Mouse (Mus musculus): Measurements from ENCODE around the gene Oas3. TPM values are rescaled to one million over a fixed set of nuclear protein-coding genes. Genes with fewer than 3 reads are reported as not detected.
"Not testable (repeated sequence)": the region's sequence is repeated elsewhere in the genome, so short reads cannot be mapped to it uniquely, and the experiment has no call there.

The Oas3 gene
- polyA plus RNA-seq (2015; fragmentation: Nextera tagmentation; extraction: Ambion mirVana), result 0.09 and 0.11 TPM in 2 replicates

- Histone ChIP-seq H3K4me3 (ENCODE audit: low read length) (no peak within 1 kb of the TSS), H3K9ac (replicated peaks; ENCODE audit: low read length) (no peak within 1 kb of the TSS), H3K27me3 (ENCODE audit: insufficient read depth, low read length) (no peaks in the 10 kb centered on the region), H3K27ac (ENCODE audit: low read length) (no peak within 1 kb of the TSS), H3K9me3 (ENCODE audit: low read length) (no peaks in the 10 kb centered on the region), H3K4me1 (ENCODE audit: insufficient read depth, low read length) (no peaks in the 10 kb centered on the region), H3K36me3 (ENCODE audit: insufficient read depth, low read length) (no peaks in the 10 kb centered on the region), H3K4me2 (replicated peaks; ENCODE audit: low read depth, low read length) (no peak within 1 kb of the TSS)
- WGBS, result 75% methylated on average over 9 of the region's 9 CpGs
- ATAC-seq (ENCODE audit: low FRiP score, low TSS enrichment), result no peak
These were observed at the start of gene Oas3 for GRCm38 (mm10) chr5:120777478-120777877. Gene Oas3, minus strand, starts transcription at chr5:120777661.

- Histone ChIP-seq H3K27me3 (ENCODE audit: insufficient read depth, low read length) (no peaks in the 10 kb centered on the region), H3K4me1 (ENCODE audit: insufficient read depth, low read length) (no peaks in the 10 kb centered on the region), H3K4me3 (ENCODE audit: low read length) (no peak overlapping the region), H3K9me3 (ENCODE audit: low read length) (peaks cover 11% of the 10 kb centered on the region; the same call in 1 of the 2 replicates), H3K27ac (ENCODE audit: low read length) (no peak overlapping the region), H3K4me2 (replicated peaks; ENCODE audit: low read depth, low read length) (no peak overlapping the region), H3K36me3 (ENCODE audit: insufficient read depth, low read length) (no peaks in the 10 kb centered on the region), H3K9ac (replicated peaks; ENCODE audit: low read length) (no peak overlapping the region)
- no peak for ATAC-seq (ENCODE audit: low FRiP score, low TSS enrichment)
These were observed 41.5 kb upstream of the Oas3 start for GRCm38 (mm10) chr5:120818999-120819398.

- WGBS, result 62% methylated on average over 3 of the region's 3 CpGs
These were observed 38.5 kb upstream of the Oas3 start for GRCm38 (mm10) chr5:120815949-120816348.

DNA sequence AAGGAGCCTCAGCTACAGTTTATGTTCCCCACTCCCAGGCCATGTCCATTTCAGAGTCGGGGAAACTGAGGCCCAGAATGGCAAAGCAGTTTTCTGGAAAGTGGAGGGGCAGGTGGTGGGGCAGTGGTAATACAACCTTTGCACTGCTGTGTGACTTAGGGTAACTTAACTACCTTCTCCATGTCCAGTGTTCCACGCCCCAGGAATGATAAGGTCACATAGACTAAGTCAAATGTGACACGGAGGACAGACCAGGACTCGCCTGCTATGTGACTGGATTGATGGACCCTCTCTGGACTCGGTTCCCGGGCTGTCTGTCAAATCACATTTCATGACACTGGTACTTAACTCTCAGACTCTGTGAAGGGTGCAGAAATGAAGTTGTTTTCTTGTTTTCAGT lies 35.6 kb upstream of the Oas3 start:
- no peaks in the 10 kb centered on the region; the same call in 1 of the 2 replicates for H3K4me1 ChIP-seq (ENCODE audit: insufficient read depth, low read length)
- no peak overlapping the region for H3K27ac ChIP-seq (ENCODE audit: low read length)
- peak overlapping the region; percentile 50 for H3K4me2 ChIP-seq (replicated peaks; ENCODE audit: low read depth, low read length)
- 78% methylated on average over 6 of the region's 6 CpGs for WGBS
- H3K9ac ChIP-seq (replicated peaks; ENCODE audit: low read length), result peak overlapping the region; percentile 61; the same call in 1 of the 2 replicates
- H3K9me3 ChIP-seq (ENCODE audit: low read length), result no peaks in the 10 kb centered on the region
- H3K27me3 ChIP-seq (ENCODE audit: insufficient read depth, low read length), result no peaks in the 10 kb centered on the region
- peak overlapping the region; percentile 40 for H3K4me3 ChIP-seq (ENCODE audit: low read length)
- ATAC-seq (ENCODE audit: low FRiP score, low TSS enrichment), result no peak
- no peaks in the 10 kb centered on the region for H3K36me3 ChIP-seq (ENCODE audit: insufficient read depth, low read length)

More at GRCm38 (mm10) chr5:120815949-120816348, 38.5 kb upstream of the Oas3 start:
- Histone ChIP-seq H3K4me1 (ENCODE audit: insufficient read depth, low read length) (no peaks in the 10 kb centered on the region; the same call in 1 of the 2 replicates), H3K4me2 (replicated peaks; ENCODE audit: low read depth, low read length) (no peak overlapping the region), H3K9ac (replicated peaks; ENCODE audit: low read length) (no peak overlapping the region), H3K9me3 (ENCODE audit: low read length) (peaks cover 11% of the 10 kb centered on the region; the same call in 1 of the 2 replicates), H3K4me3 (ENCODE audit: low read length) (no peak overlapping the region), H3K27me3 (ENCODE audit: insufficient read depth, low read length) (no peaks in the 10 kb centered on the region), H3K27ac (ENCODE audit: low read length) (no peak overlapping the region), H3K36me3 (ENCODE audit: insufficient read depth, low read length) (no peaks in the 10 kb centered on the region)
- no peak for ATAC-seq (ENCODE audit: low FRiP score, low TSS enrichment)

GRCm38 (mm10) chr5:120811951-120812819 lies 34.7 kb upstream of the Oas3 start, which contains the start of gene Oas1c:
Gene Oas1c, minus strand, starts transcription at chr5:120812514.
- H3K9me3 ChIP-seq (ENCODE audit: low read length), result no peaks in the 10 kb centered on the region
- H3K36me3 ChIP-seq (ENCODE audit: insufficient read depth, low read length), result no peaks in the 10 kb centered on the region
- H3K4me3 ChIP-seq (ENCODE audit: low read length), result peak within 1 kb of the TSS; percentile 40
- no peaks in the 10 kb centered on the region for H3K27me3 ChIP-seq (ENCODE audit: insufficient read depth, low read length)
- H3K4me2 ChIP-seq (replicated peaks; ENCODE audit: low read depth, low read length), result peak within 1 kb of the TSS; percentile 50
- H3K4me1 ChIP-seq (ENCODE audit: insufficient read depth, low read length), result no peaks in the 10 kb centered on the region; the same call in 1 of the 2 replicates
- peak within 1 kb of the TSS; percentile 73 for H3K27ac ChIP-seq (ENCODE audit: low read length)
- peak within 1 kb of the TSS; percentile 61 for H3K9ac ChIP-seq (replicated peaks; ENCODE audit: low read length)
- peak; percentile 93 for ATAC-seq (ENCODE audit: low FRiP score, low TSS enrichment)
- 4% methylated on average over 18 of the region's 18 CpGs for WGBS

DNA sequence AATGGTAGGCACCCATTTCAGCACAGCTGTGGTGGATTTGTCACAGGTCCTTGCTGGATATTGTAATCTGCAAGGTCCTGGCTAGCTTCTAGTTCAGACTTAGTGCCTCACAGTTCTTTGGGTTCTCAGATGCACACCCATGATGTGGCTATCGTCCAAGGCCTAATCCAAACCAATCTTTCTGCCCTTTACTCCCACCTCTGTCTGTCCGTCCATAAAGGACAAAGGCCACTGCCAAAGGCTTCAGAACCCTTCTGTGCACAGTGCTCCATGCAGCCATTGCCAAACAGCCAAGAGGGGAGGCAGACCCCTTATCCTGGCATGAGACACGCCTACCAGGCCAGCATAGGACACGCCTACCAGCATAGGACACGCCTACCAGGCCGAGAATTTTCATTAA lies 31.7 kb upstream of the Oas3 start:
- no peak overlapping the region for H3K4me3 ChIP-seq (ENCODE audit: low read length)
- WGBS, result 42% methylated on average over 6 of the region's 6 CpGs

GRCm38 (mm10) chr5:120806458-120806857 lies 29.0 kb upstream of the Oas3 start:
- Histone ChIP-seq H3K4me2 (replicated peaks; ENCODE audit: low read depth, low read length) (no peak overlapping the region), H3K27ac (ENCODE audit: low read length) (no peak overlapping the region), H3K4me3 (ENCODE audit: low read length) (no peak overlapping the region), H3K9me3 (ENCODE audit: low read length) (no peaks in the 10 kb centered on the region), H3K9ac (replicated peaks; ENCODE audit: low read length) (no peak overlapping the region), H3K4me1 (ENCODE audit: insufficient read depth, low read length) (no peaks in the 10 kb centered on the region), H3K36me3 (ENCODE audit: insufficient read depth, low read length) (no peaks in the 10 kb centered on the region), H3K27me3 (ENCODE audit: insufficient read depth, low read length) (no peaks in the 10 kb centered on the region)
- 92% methylated on average over 1 of the region's 1 CpGs for WGBS
- no peak for ATAC-seq (ENCODE audit: low FRiP score, low TSS enrichment)

More for the DNA sequence above, 31.7 kb upstream of the Oas3 start:
- Histone ChIP-seq H3K36me3 (ENCODE audit: insufficient read depth, low read length) (no peaks in the 10 kb centered on the region), H3K9ac (replicated peaks; ENCODE audit: low read length) (no peak overlapping the region), H3K27ac (ENCODE audit: low read length) (no peak overlapping the region), H3K9me3 (ENCODE audit: low read length) (no peaks in the 10 kb centered on the region), H3K27me3 (ENCODE audit: insufficient read depth, low read length) (no peaks in the 10 kb centered on the region), H3K4me2 (replicated peaks; ENCODE audit: low read depth, low read length) (no peak overlapping the region), H3K4me1 (ENCODE audit: insufficient read depth, low read length) (no peaks in the 10 kb centered on the region; the same call in 1 of the 2 replicates)
- no peak for ATAC-seq (ENCODE audit: low FRiP score, low TSS enrichment)

DNA sequence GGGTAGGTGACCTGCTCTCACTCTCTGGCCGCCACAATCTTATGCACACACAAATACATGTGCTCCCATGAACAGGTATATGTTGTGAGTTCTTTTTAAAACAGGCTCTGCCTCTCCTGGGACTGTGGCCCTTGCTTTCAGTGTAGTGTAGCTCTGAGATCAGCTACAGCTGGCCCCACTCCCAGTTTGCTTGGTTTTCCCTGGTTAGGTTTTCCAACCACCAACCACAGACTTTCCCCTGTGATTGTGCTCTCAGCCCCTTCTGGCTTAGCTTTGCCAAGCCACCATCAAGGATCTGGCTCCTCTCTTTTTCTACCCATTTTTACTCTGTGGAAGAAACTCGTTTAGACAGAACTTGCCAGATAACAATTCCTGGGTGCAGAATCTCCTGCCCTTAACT lies 26.1 kb upstream of the Oas3 start:
- H3K4me1 ChIP-seq (ENCODE audit: insufficient read depth, low read length), result no peaks in the 10 kb centered on the region
- no peak overlapping the region for H3K4me3 ChIP-seq (ENCODE audit: low read length)
- no peak overlapping the region for H3K4me2 ChIP-seq (replicated peaks; ENCODE audit: low read depth, low read length)
- H3K9me3 ChIP-seq (ENCODE audit: low read length), result no peaks in the 10 kb centered on the region
- H3K36me3 ChIP-seq (ENCODE audit: insufficient read depth, low read length), result no peaks in the 10 kb centered on the region
- H3K27me3 ChIP-seq (ENCODE audit: insufficient read depth, low read length), result no peaks in the 10 kb centered on the region
- H3K27ac ChIP-seq (ENCODE audit: low read length), result no peak overlapping the region
- H3K9ac ChIP-seq (replicated peaks; ENCODE audit: low read length), result no peak overlapping the region
- no peak for ATAC-seq (ENCODE audit: low FRiP score, low TSS enrichment)
- WGBS, result 77% methylated on average over 2 of the region's 2 CpGs

- not testable (repeated sequence) for H3K4me1 ChIP-seq (ENCODE audit: insufficient read depth, low read length); H3K9me3 ChIP-seq (ENCODE audit: low read length); H3K27me3 ChIP-seq (ENCODE audit: insufficient read depth, low read length); ATAC-seq (ENCODE audit: low FRiP score, low TSS enrichment); H3K9ac ChIP-seq (replicated peaks; ENCODE audit: low read length); H3K4me3 ChIP-seq (ENCODE audit: low read length); H3K4me2 ChIP-seq (replicated peaks; ENCODE audit: low read depth, low read length); H3K36me3 ChIP-seq (ENCODE audit: insufficient read depth, low read length); H3K27ac ChIP-seq (ENCODE audit: low read length)
- 61% methylated on average over 2 of the region's 2 CpGs for WGBS
These were observed 21.5 kb upstream of the Oas3 start for GRCm38 (mm10) chr5:120798943-120799342.

GRCm38 (mm10) chr5:120798147-120798546 lies 20.7 kb upstream of the Oas3 start:
- ATAC-seq (ENCODE audit: low FRiP score, low TSS enrichment), result not testable (repeated sequence)
- 80% methylated on average over 5 of the region's 5 CpGs for WGBS

More at GRCm38 (mm10) chr5:120798147-120798546, 20.7 kb upstream of the Oas3 start:
- H3K4me3 ChIP-seq (ENCODE audit: low read length); H3K4me2 ChIP-seq (replicated peaks; ENCODE audit: low read depth, low read length); H3K4me1 ChIP-seq (ENCODE audit: insufficient read depth, low read length); H3K9ac ChIP-seq (replicated peaks; ENCODE audit: low read length); H3K27ac ChIP-seq (ENCODE audit: low read length); H3K9me3 ChIP-seq (ENCODE audit: low read length); H3K27me3 ChIP-seq (ENCODE audit: insufficient read depth, low read length); H3K36me3 ChIP-seq (ENCODE audit: insufficient read depth, low read length): not testable (repeated sequence)
